Comparison of ENCODE assay signal across 8 mouse cellular contexts in the genomic region with DNA sequence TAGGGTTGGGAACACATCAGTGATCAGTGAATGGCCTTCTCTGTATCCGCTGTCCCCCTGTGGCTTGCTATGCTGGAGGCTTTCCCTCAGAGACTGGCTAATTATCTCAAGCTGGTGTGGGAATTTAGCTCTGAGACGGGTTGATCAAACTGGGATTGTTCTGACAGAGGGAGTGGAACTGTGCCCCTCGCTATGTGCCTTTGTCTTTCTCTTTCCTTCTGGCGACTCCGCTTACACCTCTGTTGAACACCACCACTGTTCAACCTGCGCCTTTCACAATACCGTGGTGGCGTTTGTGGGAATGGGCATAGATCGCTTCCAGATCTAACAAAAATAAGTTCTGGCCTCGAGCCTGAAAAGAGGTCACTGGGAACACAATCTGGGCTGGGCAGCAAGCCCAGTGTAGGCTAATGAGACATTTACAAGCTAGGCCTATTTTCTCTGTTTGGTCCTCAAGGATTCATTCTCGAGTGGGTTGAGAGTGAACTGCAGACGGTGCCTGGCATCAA.
DNase-seq lines count a peak whose midpoint lies in the region; ATAC-seq and TF ChIP-seq lines count a peak whose summit lies in the region.

No protein-coding gene starts in this region.

- no peak overlapping the region for H3K4me2 ChIP-seq in midbrain, embryonic 13.5 days (replicated peaks)
- H3K4me2 ChIP-seq in midbrain, embryonic 15.5 days: no peak overlapping the region
- no peak overlapping the region for H3K4me2 ChIP-seq in intestine, postnatal 0 days (replicated peaks; ENCODE audit: low read depth)

- ATAC-seq in midbrain, embryonic 13.5 days: peak; percentile 82
- peak; percentile 75 for ATAC-seq in midbrain, embryonic 15.5 days (replicated peaks)
- ATAC-seq in intestine, postnatal 0 days: no peak

- 66% methylated on average over 12 of the region's 12 CpGs for WGBS in midbrain, embryonic 13.5 days
- WGBS in midbrain, embryonic 10.5 days: 79% methylated on average over 12 of the region's 12 CpGs
- WGBS in midbrain, embryonic 15.5 days: 53% methylated on average over 12 of the region's 12 CpGs
- WGBS in intestine, postnatal 0 days: 74% methylated on average over 12 of the region's 12 CpGs

- H3K36me3 ChIP-seq in midbrain, embryonic 13.5 days: no peaks in the 10 kb centered on the region
- no peaks in the 10 kb centered on the region for H3K36me3 ChIP-seq in midbrain, embryonic 10.5 days
- no peaks in the 10 kb centered on the region for H3K36me3 ChIP-seq in midbrain, embryonic 15.5 days (replicated peaks)
- no peaks in the 10 kb centered on the region for H3K36me3 ChIP-seq in intestine, postnatal 0 days (ENCODE audit: control insufficient read depth, insufficient read depth)

- no peak overlapping the region for H3K4me3 ChIP-seq in midbrain, embryonic 13.5 days (replicated peaks)
- H3K4me3 ChIP-seq in midbrain, embryonic 10.5 days: no peak overlapping the region
- H3K4me3 ChIP-seq in midbrain, embryonic 15.5 days: no peak overlapping the region
- no peak overlapping the region for H3K4me3 ChIP-seq in intestine, postnatal 0 days (ENCODE audit: low read depth, low read length)

- H3K4me1 ChIP-seq in midbrain, embryonic 13.5 days (replicated peaks): no peaks in the 10 kb centered on the region
- peaks cover 6% of the 10 kb centered on the region for H3K4me1 ChIP-seq in midbrain, embryonic 10.5 days
- peaks cover 6% of the 10 kb centered on the region; the same call in 1 of the 2 replicates for H3K4me1 ChIP-seq in midbrain, embryonic 15.5 days
- peaks cover 2% of the 10 kb centered on the region; the same call in 1 of the 2 replicates for H3K4me1 ChIP-seq in intestine, postnatal 0 days (replicated peaks; ENCODE audit: control insufficient read depth, insufficient read depth, low read length)

- no peaks in the 10 kb centered on the region for H3K27me3 ChIP-seq in midbrain, embryonic 13.5 days
- no peaks in the 10 kb centered on the region for H3K27me3 ChIP-seq in midbrain, embryonic 10.5 days (ENCODE audit: low read depth, poor library complexity, severe bottlenecking)
- H3K27me3 ChIP-seq in midbrain, embryonic 15.5 days (replicated peaks): no peaks in the 10 kb centered on the region
- no peaks in the 10 kb centered on the region for H3K27me3 ChIP-seq in intestine, postnatal 0 days (replicated peaks; ENCODE audit: control insufficient read depth, insufficient read depth, low read length)

- intact Hi-C loops in gastrocnemius, postnatal 36 days (cut with DNase I): no loop called here

- no peak overlapping the region for H3K9ac ChIP-seq in midbrain, embryonic 13.5 days (replicated peaks)
- H3K9ac ChIP-seq in midbrain, embryonic 15.5 days: no peak overlapping the region
- H3K9ac ChIP-seq in intestine, postnatal 0 days (ENCODE audit: low read depth, low read length): no peak overlapping the region

- no peak for DNase-seq in midbrain, embryonic 10.5 days (ENCODE audit: low spot score)
- DNase-seq in cerebellum, postnatal 25 days: peak; percentile 82 to 85
- DNase-seq in gastrocnemius, postnatal 36 days: peak; percentile 58 to 75
- peak; percentile 85 to 88 for DNase-seq in layer of hippocampus, adult 8-10 months (ENCODE audit: low spot score in 2 of 2)
- no peak for DNase-seq in c-Kit-positive CD71-positive TER-119-positive erythroid progenitor cells, embryonic 14.5 days (ENCODE audit: low spot score)

- H3K27ac ChIP-seq in midbrain, embryonic 13.5 days: peak overlapping the region; percentile 35
- H3K27ac ChIP-seq in midbrain, embryonic 10.5 days (replicated peaks): no peak overlapping the region
- peak overlapping the region; percentile 54 for H3K27ac ChIP-seq in midbrain, embryonic 15.5 days
- H3K27ac ChIP-seq in intestine, postnatal 0 days (ENCODE audit: low read depth, low read length): no peak overlapping the region

- no peak for TF ChIP-seq CTCF in intestine, postnatal 0 days (IDR thresholded peaks at IDR 0.05; ENCODE audit: low read depth)

- H3K9me3 ChIP-seq in midbrain, embryonic 13.5 days: no peaks in the 10 kb centered on the region
- no peaks in the 10 kb centered on the region for H3K9me3 ChIP-seq in midbrain, embryonic 10.5 days (replicated peaks)
- no peaks in the 10 kb centered on the region for H3K9me3 ChIP-seq in midbrain, embryonic 15.5 days
- no peaks in the 10 kb centered on the region for H3K9me3 ChIP-seq in intestine, postnatal 0 days (ENCODE audit: control insufficient read depth)

Comparison
In these comparisons a context has a peak if more than half of its experiments do, and no peak if none do; other contexts are left out.
1. H3K27ac ChIP-seq: peak in midbrain, embryonic 13.5 days (single experiment) and midbrain, embryonic 15.5 days (single experiment); none in midbrain, embryonic 10.5 days (single experiment) and intestine, postnatal 0 days (single experiment).
2. DNase-seq: peak in cerebellum, postnatal 25 days (2 of 2), gastrocnemius, postnatal 36 days (2 of 2) and layer of hippocampus, adult 8-10 months (2 of 2); none in midbrain, embryonic 10.5 days (single experiment) and c-Kit-positive CD71-positive TER-119-positive erythroid progenitor cells, embryonic 14.5 days (single experiment).